Mouse (Mus musculus): ENCODE data around the gene Olfr1206.

Gene Olfr1206

GRCm38 (mm10) chr2:88862931-88863330, at the start of gene Olfr1206:
Gene Olfr1206, plus strand, starts transcription at chr2:88863231.
- DNase-seq = no peak

GRCm38 (mm10) chr2:88814196-88814595, 48.8 kb upstream of the Olfr1206 start, which contains the start of gene Olfr1202:
Gene Olfr1202, plus strand, starts transcription at chr2:88814496.
- DNase-seq = no peak

GRCm38 (mm10) chr2:88829437-88829836, 33.6 kb upstream of the Olfr1206 start, which contains the start of gene Olfr1205:
Gene Olfr1205, plus strand, starts transcription at chr2:88829737.
- no peak for DNase-seq

GRCm38 (mm10) chr2:88838477-88838876, 24.6 kb upstream of the Olfr1206 start:
- DNase-seq = no peak

GRCm38 (mm10) chr2:88848992-88849391, 14.0 kb upstream of the Olfr1206 start, which contains the start of gene Olfr1204:
Gene Olfr1204, plus strand, starts transcription at chr2:88849292.
- no peak for DNase-seq

GRCm38 (mm10) chr2:88902211-88902610, 39.2 kb downstream of the Olfr1206 start, which contains the start of gene Olfr1208:
Gene Olfr1208, minus strand, starts transcription at chr2:88902311.
- DNase-seq = no peak

GRCm38 (mm10) chr2:88915057-88915456, 52.0 kb downstream of the Olfr1206 start, which contains the start of gene Olfr1209:
Gene Olfr1209, minus strand, starts transcription at chr2:88915157.
- DNase-seq = no peak

Measured in cerebellum, adult 8-10 months (tissue).